Mouse (Mus musculus) MEL (cell line): ENCODE data around the gene Ctnna2.

Experiments
- CHD1 ChIP-seq: IDR thresholded peaks from 2 replicates; pipeline ENCODE4 v1.6.1; 2012; ENCODE audit warnings: low read depth, mild to moderate bottlenecking, inconsistent platforms, low read length, improper control_type of control experiment
- POLR2A ChIP-seq, 2 experiments: IDR thresholded peaks; 2 replicates each; pipeline ENCODE4 v1.6.1; 2011 to 2012; ENCODE audit warnings: low read length in 2 of 2, mild to moderate bottlenecking in 2 of 2, control low read depth in 1 of 2, improper control_type of control experiment in 1 of 2, low read depth in 1 of 2, moderate library complexity in 1 of 2; ENCODE audit not compliant: control insufficient read depth in 1 of 2, insufficient read depth in 1 of 2, poor library complexity in 1 of 2

- TF ChIP-seq CHD1 (no peak), POLR2A (IDR thresholded peaks at IDR 0.05; ENCODE audit: control insufficient read depth in 1 of 2, insufficient read depth in 1 of 2, low read depth in 1 of 2, low read length in 2 of 2, poor library complexity in 1 of 2) (no peak)
Observed at GRCm38 (mm10) chr6:77373132-77373531, 606.4 kb downstream of the Ctnna2 start.
